Mouse (Mus musculus) testis, adult 2 months (tissue): ENCODE results near the gene Gm49721.
"Not testable (repeated sequence)": the region's sequence is repeated elsewhere in the genome, so short reads cannot be mapped to it uniquely, and the experiment has no call there.

ENCODE experiments used
- CTCF ChIP-seq: fragments of 200-500 bp; IDR thresholded peaks from 2 replicates; pipeline ENCODE4 v1.5.1; 2012; ENCODE audit warnings: low read depth, mild to moderate bottlenecking, inconsistent platforms, low read length, moderate library complexity; ENCODE audit not compliant: control insufficient read depth, insufficient read depth, insufficient replicate concordance
- POLR2A ChIP-seq: fragments of 200-500 bp; IDR thresholded peaks from 2 replicates; pipeline ENCODE4 v1.6.1; 2012; ENCODE audit warnings: low read depth, mild to moderate bottlenecking, inconsistent platforms, low read length, moderate library complexity; ENCODE audit not compliant: control insufficient read depth

DNA sequence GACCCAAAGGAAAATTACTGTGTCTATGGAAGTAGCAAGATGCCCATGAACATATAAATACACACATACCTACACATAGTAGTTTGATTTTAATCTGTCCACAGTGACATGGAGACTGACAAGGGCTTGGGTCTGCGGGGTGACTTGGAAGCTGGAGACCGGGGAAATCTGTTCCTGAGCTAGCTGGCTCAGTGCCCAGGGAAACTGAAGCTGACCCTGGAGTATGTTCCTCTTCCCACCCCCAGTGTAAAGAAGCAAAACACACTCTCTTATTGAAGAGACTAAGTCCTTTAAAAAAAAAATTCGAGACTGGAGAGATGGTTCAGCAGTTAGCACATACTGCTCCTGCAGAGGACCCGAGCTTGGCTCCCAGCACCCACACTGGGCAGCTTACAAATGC, 15.8 kb upstream of the Gm49721 start:
- not testable (repeated sequence) for TF ChIP-seq CTCF, POLR2A
